Mouse (Mus musculus) E14TG2a.4 (cell line): ENCODE data around the gene Bcl7b.

Experiments used
- CTCF ChIP-seq: conservative IDR thresholded peaks from 2 replicates; pipeline ENCODE4 v1.5.1; 2014; ENCODE audit warnings: low read length
- NANOG ChIP-seq: IDR thresholded peaks from 2 replicates; pipeline ENCODE4 v1.6.1; 2014; ENCODE audit warnings: borderline replicate concordance, low read length, mixed read lengths
- POU5F1 ChIP-seq: IDR thresholded peaks from 2 replicates; pipeline ENCODE4 v1.6.1; 2014; ENCODE audit warnings: low read length, borderline replicate concordance

DNA sequence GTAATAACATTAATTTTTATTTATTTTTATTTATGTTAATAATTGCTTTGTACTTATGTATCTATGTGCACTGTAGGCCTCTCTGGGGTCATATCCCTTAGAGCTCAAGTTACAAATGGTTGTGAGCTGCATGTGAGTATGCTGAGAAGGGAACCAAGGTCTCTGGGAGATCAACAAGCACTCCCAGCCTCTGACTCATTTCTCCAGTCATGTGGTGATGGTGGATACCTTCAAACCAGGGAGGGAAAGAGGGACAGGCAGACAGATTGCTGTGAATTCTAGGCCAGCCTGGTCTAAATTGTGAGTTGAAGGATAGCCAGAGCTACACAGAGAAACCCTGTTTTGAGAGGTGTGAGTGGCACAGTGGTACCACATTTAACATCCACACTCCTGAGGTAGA lies 52.9 kb downstream of the Bcl7b start:
- TF ChIP-seq CTCF (no peak), POU5F1 (no peak), NANOG (no peak)
